Mouse (Mus musculus): ENCODE data around the gene Dyrk2.

GRCm38 (mm10) chr10:118852554-118852953 lies 17.5 kb downstream of the Dyrk2 start:
- TF ChIP-seq CTCF (IDR thresholded peaks at IDR 0.05; ENCODE audit: low read depth) (no peak), EP300 (IDR thresholded peaks at IDR 0.05; ENCODE audit: low read depth) (no peak)

Measured in liver, embryonic 14.5 days (tissue).